Mouse (Mus musculus): ENCODE results near the gene Grm4.

GRCm38 (mm10) chr17:27509056-27509455 is 12.1 kb downstream of the Grm4 start:
- TF ChIP-seq CTCF (IDR thresholded peaks at IDR 0.05; ENCODE audit: insufficient read depth, low read depth, low read length) (no peak), POLR2A (IDR thresholded peaks at IDR 0.05; ENCODE audit: insufficient read depth, low read depth, low read length) (no peak)

Measured in olfactory bulb, adult 2 months (tissue).